Mouse (Mus musculus): ENCODE data around the gene Ndufv3. TPM values are rescaled to one million over a fixed set of nuclear protein-coding genes. Genes with fewer than 3 reads are reported as not detected.

Gene Ndufv3
- total RNA-seq, 2 experiments from 2014 or later, result 1,413 to 1,444 TPM

DNA sequence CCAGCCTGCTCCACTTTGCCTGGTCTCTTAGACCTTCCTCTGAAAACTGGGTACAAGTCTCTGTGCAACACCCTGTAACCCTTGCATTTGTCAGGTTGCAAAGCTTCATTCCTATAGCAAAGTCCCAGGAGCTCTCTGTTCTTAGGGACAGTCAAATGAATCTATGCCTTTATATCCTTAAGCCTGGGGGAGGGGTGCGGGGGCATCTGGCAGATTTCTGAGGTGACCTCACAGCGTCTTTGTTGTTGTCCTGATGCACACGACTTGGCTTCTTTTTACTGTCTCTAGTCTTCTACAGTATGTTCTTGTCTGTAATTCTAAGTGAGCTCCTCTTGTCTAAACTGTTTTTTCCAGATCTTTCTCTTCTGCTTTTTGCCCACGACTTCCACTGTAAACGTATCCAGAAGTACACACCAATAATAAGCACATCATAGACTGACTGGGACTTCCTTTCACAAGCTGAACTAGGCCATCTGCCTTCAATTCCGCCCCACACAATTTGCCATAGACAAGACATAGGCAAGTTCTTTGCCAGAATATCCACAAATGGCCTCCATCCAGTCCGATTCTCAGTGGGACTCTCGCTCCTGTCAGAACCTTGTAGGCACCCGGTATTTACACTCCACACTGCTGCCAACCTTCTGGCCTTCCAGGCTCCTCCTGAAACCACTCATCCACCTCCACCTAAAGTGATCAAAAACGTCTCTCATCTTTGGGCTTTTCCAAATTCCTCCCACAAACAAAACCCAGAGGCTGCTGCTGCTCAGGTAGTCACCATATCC is 56.7 kb downstream of the Ndufv3 start:
- intact Hi-C loops (cut with DNase I), result no loop called here

GRCm38 (mm10) chr17:31580344-31580743 is 60.4 kb downstream of the Ndufv3 start:
- intact Hi-C loops (cut with DNase I), result no loop called here
- no peak for DNase-seq (ENCODE audit: low spot score)

More for the DNA sequence above, 56.7 kb downstream of the Ndufv3 start:
- DNase-seq (ENCODE audit: low spot score), result no peak

Small RNA genes within 50 kb of the gene (microRNA-seq; reads per million reads assigned to microRNA genes)
- gene Gm24970, result not detected

Other genes with a start within 250 kb of the Ndufv3 start
- gene Rsph1, start 242.7 kb upstream of the Ndufv3 start, total RNA-seq (2021), result 1 to 10 TPM; 1.7 to 2.1 TPM
- 10 to 100 TPM; 10.4 to 13.3 TPM for gene Slc37a1, start 233.3 kb upstream of the Ndufv3 start, total RNA-seq (2021)
- 1 to 10 TPM; 5.1 to 6.7 TPM for gene Pde9a, start 133.9 kb upstream of the Ndufv3 start, total RNA-seq (2021)
- 1 to 10 TPM; 5.7 to 7.4 TPM for gene Wdr4, start 135 bp upstream of the Ndufv3 start, total RNA-seq (2021)
- gene Pknox1, start 44.6 kb downstream of the Ndufv3 start, total RNA-seq (2021), result 10 to 100 TPM in 1 of 2 experiments, 1 to 10 TPM in 1; 9.9 to 14.6 TPM
- 1 to 10 TPM; 1.6 to 2.6 TPM for gene Cbs, start 117.1 kb downstream of the Ndufv3 start, total RNA-seq (2021)
- gene U2af1, start 138.8 kb downstream of the Ndufv3 start, total RNA-seq (2021), result 10 to 100 TPM; 70.7 to 70.9 TPM
- gene Cryaa, start 157.7 kb downstream of the Ndufv3 start, total RNA-seq (2021), result not detected